Mouse (Mus musculus): ENCODE results near the gene Morn5.
A peak's percentile ranks its signal among the peaks of the same experiment; 100 is the strongest.

Gene Morn5

DNA sequence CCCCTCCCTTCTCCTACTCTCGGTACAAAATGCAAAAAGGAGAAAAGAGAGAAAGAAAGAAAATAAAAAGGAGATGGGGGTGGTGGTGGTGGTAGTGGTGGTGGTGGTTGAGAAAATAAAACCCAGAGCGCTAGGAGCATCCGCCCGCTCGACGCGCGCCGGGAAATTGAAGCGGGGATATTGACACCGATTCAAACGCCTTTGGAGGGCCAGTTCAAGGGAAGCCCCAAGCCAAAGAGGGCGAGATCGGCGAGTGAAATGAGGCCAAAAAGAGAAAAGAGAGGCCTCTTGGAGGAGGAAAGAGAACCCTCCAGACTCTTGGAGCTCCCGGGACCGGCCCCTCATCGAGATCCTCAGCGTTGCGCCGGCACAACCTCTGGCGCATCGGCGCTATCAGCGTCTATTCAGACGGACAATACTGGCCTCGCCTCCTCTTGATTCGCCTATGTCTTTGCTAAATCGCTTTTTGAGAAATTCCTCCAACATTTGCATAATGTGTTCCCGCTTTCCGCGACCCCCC, 55.2 kb downstream of the Morn5 start:
- DNase-seq (ENCODE audit: low read depth, low spot score) = no peak

DNA sequence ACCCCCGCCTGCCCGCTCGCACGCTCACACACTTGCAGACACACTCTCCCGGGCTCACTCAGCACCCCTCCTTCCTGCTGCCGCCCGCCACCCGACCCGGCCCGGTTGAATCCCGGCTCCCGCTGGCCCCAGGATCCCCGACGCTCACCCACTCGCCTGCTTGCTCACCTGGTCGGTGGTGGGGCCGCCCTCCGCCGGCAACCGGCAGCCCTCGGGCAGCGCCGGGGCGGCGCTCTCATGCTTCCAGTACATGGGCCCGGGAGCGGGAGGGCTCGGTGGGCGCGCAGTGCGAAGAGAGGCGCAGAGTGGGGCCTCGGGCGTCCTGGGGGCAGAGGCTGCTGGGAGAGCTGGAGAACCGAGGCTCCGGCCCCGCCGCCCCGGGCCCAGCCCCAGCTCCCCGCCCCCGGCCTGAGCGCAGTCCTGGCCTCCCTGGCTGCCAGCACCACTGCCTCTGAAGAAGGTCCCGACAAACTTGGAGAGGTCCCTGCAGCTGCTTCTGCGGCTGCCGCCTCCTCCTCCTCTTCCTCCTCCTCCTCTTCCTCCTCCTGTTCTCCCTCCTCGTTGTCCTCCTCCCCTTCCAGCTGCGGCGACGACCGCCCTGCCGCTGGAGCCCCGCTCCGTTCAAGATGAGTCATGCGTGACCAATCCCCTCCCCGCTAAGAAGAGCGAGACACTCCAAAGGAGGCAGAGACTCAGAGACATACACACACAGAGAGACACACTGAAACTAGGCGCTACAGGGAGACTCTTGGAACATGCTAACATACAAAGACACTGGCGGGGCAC, 55.9 kb downstream of the Morn5 start, which contains the start of gene Lhx6:
Gene Lhx6 (minus strand): TSS at position 453 of the 786 bp plus-strand sequence.
- peak; percentile 29 for DNase-seq (ENCODE audit: low read depth, low spot score)

DNA sequence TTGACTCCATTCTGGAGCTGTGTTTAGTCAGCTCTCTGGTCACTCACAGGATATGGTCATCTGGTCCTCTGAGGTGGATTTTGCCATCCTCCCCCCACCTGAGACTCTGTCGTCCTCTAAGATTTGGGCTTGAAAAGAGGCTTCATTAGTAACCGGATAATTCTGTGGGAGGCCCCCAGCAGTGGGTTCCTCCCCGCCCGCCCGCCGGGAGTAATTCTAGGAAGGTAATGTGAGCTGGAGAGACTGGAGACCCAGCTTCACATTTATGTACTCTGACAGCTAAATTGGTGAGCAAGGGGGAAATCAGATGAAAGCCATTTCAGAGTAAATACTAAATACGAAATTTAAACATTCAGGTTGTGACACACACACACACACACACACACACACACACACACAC, 59.4 kb downstream of the Morn5 start:
- no peak for DNase-seq (ENCODE audit: low read depth, low spot score)

DNA sequence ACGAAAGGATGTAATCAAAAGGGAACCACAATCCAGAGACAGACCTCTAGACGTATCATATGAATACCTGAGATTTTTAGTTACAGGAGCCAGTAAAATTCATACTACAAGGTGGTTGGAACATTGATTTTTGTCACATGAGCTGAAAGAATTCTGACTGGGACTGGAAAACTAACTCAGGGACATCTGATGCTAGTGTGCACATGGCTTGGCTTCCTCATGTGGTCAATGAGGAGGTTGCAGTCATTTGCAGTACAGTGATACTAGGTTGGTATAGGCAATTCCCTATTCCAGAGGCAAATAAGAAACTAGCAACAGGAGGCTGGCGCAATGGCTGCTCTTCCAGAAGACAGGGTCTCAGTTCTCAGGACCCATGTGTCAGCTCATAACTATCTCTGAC, 63.4 kb downstream of the Morn5 start:
- no peak for DNase-seq (ENCODE audit: low read depth, low spot score)

DNA sequence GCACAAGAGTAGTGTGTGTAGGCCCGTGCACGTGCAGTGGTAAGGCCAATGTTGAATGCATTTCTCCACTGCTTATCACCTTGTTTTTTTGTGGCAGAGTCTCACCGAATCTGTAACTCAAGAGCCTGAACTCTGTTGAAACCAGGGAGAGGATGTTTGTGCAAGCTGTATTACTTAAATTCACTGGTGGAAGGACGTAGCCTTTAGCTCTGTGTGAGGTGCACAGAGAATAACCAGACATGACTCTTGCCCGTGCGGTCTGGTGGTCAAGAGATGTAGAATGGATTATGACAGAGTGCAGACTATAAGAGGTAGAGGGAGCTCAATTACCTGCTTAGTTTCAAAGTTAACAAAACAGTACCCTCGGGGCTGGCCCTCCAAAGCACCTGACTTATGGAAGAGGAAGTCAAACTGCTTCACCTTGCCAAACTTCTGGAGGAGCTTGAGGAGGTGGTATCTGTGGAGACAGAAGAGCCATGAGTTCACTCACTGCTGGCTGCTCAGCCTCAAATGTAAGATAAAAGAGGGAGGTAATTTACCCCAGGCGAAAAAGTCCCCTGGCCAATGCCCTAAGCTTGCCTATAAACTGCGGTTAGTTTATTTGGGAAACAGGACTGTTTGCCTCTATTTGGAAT, 77.7 kb downstream of the Morn5 start:
- no peak for DNase-seq (ENCODE audit: low read depth, low spot score)

DNA sequence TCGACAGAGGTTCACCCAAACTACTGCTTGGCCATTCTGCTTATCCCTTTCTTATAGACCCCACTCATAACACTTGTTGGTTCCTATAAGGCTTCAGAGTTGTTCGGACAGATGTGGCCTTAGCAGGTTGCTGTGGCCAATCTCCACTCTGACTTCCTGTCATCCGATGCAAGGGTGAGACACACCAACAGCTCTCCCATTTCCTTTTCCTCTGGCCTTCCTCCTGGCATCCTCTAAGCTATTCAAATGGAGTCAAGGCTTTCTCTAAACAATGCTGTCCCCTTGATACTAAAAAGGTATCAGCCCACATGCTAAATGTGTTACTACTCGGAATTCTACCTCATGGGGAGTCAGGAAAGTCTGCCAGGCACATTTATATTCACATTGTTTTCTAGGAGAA, 78.7 kb downstream of the Morn5 start:
- DNase-seq (ENCODE audit: low read depth, low spot score) = no peak

DNA sequence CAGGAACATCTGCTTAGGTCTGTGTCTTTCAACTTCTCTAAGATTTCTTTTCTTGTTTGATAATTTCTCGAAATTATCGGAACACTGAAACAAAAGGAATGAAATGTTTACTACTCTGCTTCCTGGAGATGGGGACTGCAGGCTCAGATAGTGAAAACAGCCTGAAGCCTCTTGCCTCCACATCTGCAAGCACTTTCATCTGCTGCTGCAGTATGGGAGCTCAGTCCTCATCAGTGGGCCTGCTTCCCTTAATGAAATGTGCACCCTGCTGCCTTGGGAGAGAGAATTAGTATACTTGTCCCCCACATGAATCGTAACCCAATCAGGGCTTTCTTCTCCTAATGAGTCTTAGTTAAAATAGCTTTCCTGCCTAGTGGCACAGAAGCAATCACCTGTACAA, 79.8 kb downstream of the Morn5 start:
- DNase-seq (ENCODE audit: low read depth, low spot score) = no peak

All from brain, adult 2 months (tissue).